Mouse (Mus musculus) brain, embryonic 14.5 days (tissue): Measurements from ENCODE around the gene Zc3h15. TPM values are rescaled to one million over a fixed set of nuclear protein-coding genes. Genes with fewer than 3 reads are reported as not detected.

Experiments
- DNase-seq: peaks from one replicate; pipeline ENCODE4 v3.0.0-alpha.2; 2011; ENCODE audit warnings: low read depth
- CTCF ChIP-seq: fragments of 200-500 bp; IDR thresholded peaks from 2 replicates; pipeline ENCODE4 v1.5.1; 2012; ENCODE audit warnings: inconsistent platforms, mild to moderate bottlenecking, moderate library complexity, borderline replicate concordance; ENCODE audit not compliant: insufficient read depth, insufficient read length; ENCODE audit errors: extremely low read depth
- POLR2A ChIP-seq: fragments of 200-500 bp; IDR thresholded peaks from 2 replicates; pipeline ENCODE4 v1.6.1; 2012; ENCODE audit warnings: mild to moderate bottlenecking, inconsistent platforms, borderline replicate concordance; ENCODE audit not compliant: poor library complexity, insufficient read depth, insufficient read length, severe bottlenecking; ENCODE audit errors: extremely low read depth
- polyA plus RNA-seq: library from polyadenylated mRNA; depleted of rRNA; stranded (reverse); fragments of >200 nt; gene quantifications from 2 replicates; pipeline ENCODE4 v1.2.3, GENCODE M21; 2012; rRNA removed

Zc3h15 gene
- polyA plus RNA-seq = 91.6 and 129 TPM in 2 replicates

GRCm38 (mm10) chr2:83644276-83645252 is at the start of gene Zc3h15:
Gene Zc3h15, plus strand, starts transcription at chr2:83644435.
- peak; percentile 50; the same call in 1 of the 2 replicates for TF ChIP-seq CTCF
- TF ChIP-seq POLR2A = peak; percentile 90
- peak; percentile 98 for DNase-seq

- TF ChIP-seq CTCF = no peak
- TF ChIP-seq POLR2A = no peak
Measured at GRCm38 (mm10) chr2:83620558-83621367, 23.5 kb upstream of the Zc3h15 start.

GRCm38 (mm10) chr2:83621511-83621910 is 22.7 kb upstream of the Zc3h15 start:
- TF ChIP-seq CTCF (no peak), POLR2A (no peak)
- DNase-seq = no peak

More at GRCm38 (mm10) chr2:83620558-83621367, 23.5 kb upstream of the Zc3h15 start:
- DNase-seq = no peak

- no peak for TF ChIP-seq POLR2A
- TF ChIP-seq CTCF = no peak
- no peak for DNase-seq
Measured at GRCm38 (mm10) chr2:83622792-83623191, 21.4 kb upstream of the Zc3h15 start.

- peak; percentile 47 for DNase-seq
- TF ChIP-seq CTCF = no peak
- TF ChIP-seq POLR2A = no peak
Measured at GRCm38 (mm10) chr2:83624045-83624444, 20.2 kb upstream of the Zc3h15 start.

DNA sequence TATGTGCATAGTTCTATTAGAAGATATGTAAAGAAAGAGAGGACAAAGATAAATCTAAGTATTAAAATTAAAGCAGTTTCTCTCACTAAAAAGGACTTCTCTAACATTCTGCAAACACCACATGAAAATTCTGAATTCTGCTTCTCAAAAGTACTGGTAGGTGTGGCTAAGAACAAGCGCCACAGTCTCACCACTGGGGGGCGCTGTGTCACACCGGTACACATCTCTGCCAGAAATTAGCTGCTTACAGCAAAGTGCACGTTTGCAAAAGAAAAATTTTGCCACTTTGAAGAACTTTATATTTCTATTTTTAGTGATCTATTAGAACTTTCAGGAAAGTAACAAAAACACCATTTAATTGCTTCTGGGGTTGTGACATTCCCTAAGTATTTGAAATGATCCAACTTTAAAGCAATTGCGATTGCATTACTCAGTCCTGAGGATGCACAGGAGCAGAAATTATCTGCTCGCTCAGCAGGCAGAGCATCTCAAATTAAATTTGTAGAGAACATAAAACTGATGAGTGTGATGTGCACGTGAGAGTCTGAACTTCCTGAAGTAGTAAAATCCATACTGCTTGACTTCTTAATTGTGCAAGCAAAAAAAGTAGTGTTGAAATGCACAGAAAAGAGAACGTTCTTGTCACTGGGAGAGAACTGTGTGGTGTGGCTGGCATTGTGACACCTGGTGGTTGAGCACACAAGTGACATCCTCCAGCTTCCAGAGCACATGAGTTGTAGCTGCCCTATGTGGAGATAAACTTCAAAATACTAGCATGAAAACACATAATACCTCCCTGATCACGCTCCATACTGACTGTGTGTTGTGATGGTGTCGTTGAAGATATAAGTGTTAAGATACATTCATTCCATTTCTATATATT is 18.8 kb upstream of the Zc3h15 start:
- TF ChIP-seq CTCF = peak; percentile 81
- TF ChIP-seq POLR2A = no peak
- DNase-seq = peak; percentile 85

DNA sequence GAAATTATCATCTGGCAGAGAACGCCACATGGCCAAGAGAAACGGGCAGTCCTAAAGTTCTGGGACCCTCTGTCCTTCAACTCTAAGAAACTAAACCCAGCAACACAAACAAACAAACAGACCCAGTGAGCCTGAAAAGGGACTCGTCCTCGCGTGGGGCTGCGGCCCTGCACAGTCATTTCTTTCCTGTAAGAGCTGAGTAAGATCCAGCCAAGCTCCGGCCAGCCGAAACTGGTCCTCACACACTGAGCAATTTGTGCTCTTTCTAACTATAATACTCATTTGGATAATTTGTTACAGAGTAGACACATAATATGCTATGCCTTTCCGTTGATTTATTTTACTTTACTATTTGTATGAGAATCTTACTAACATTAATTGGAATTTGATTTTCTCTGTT is 17.4 kb upstream of the Zc3h15 start:
- TF ChIP-seq CTCF = no peak
- no peak for TF ChIP-seq POLR2A
- DNase-seq = no peak

GRCm38 (mm10) chr2:83627495-83627894 is 16.7 kb upstream of the Zc3h15 start:
- TF ChIP-seq CTCF = no peak
- DNase-seq = peak; percentile 32

DNA sequence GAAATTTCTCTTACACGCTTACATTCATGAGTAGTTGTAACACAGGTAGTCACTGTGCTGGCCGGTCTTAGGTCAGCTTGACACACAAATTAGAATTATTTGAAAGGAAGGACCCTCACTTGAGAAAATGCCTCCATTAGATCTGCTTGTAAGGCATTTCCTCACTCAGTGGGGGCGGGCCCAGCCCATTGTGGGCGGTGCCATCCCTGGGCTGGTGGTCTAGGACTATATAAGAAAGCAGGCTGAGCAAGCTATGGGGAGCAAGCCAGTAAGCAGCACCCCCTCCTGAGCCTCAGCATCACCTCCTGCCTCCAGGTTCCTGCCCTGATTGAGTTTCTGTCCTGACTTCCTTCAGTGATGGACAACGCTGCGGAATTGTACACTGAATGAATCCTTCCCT is 16.3 kb upstream of the Zc3h15 start:
- TF ChIP-seq CTCF (no peak), POLR2A (no peak)
- no peak for DNase-seq

GRCm38 (mm10) chr2:83641993-83642392 is 2.2 kb upstream of the Zc3h15 start:
- TF ChIP-seq CTCF (no peak), POLR2A (no peak)
- no peak for DNase-seq
